In genomic region chr19:14493047-14493446, GRCm38 (mm10) we compare ENCODE assay signal across 17 mouse cellular contexts.
DNase-seq lines count a peak whose midpoint lies in the region; ATAC-seq lines count a peak whose summit lies in the region.
"Had no signal": no experiment of that assay in that cellular context is flagged by ENCODE, and none has a peak within 500 bp of the region (broad histone marks: within the 10 kb centered on the region; RNA-seq: fewer than 3 reads in every experiment).

No protein-coding gene starts in this region.

- no peak overlapping the region for H3K4me2 ChIP-seq in intestine, embryonic 16.5 days (ENCODE audit: low read depth, low read length)
- no peak overlapping the region for H3K4me2 ChIP-seq in forebrain, embryonic 15.5 days (replicated peaks)
- H3K4me2 ChIP-seq: embryonic facial prominence, embryonic 12.5 days; hindbrain, embryonic 15.5 days had no signal

- whole genome bisulfite sequencing in intestine, embryonic 16.5 days, result 63% methylated on average over 3 of the region's 3 CpGs
- 95% methylated on average over 3 of the region's 3 CpGs for WGBS in forebrain, embryonic 15.5 days

- DNase-seq in layer of hippocampus, adult 18-20 months (ENCODE audit: low spot score in 2 of 2), result no peak
- DNase-seq in left cerebral cortex, postnatal 36 days (ENCODE audit: low spot score in 2 of 2), result no peak
- DNase-seq: adrenal gland, postnatal 10 days; cerebellum, adult 11 months; cerebellum, adult 8-10 months; cerebellum, postnatal 14 days; gastrocnemius, postnatal 10 days; heart, adult 11 months; heart, postnatal 10 days; heart, postnatal 4 days had no signal

- peak; percentile 55; the same call in 1 of the 2 replicates for ATAC-seq in granulocyte monocyte progenitor cell, adult 5-6 weeks (replicated peaks; ENCODE audit: poor library complexity, severe bottlenecking)
- ATAC-seq in intestine, embryonic 16.5 days, result peak; percentile 100
- peak; percentile 66 for ATAC-seq in megakaryocyte progenitor cell, adult 5-6 weeks (replicated peaks; ENCODE audit: poor library complexity)
- no peak for ATAC-seq in forebrain, embryonic 15.5 days (replicated peaks)
- ATAC-seq: forebrain, embryonic 16.5 days had no signal

- 0 out of 2 replicates have a peak, but pooled peaks cover 2% of the 10 kb centered on the region for H3K36me3 ChIP-seq in intestine, embryonic 16.5 days (ENCODE audit: control insufficient read depth, insufficient read depth, low read length)
- H3K36me3 ChIP-seq in forebrain, embryonic 15.5 days, result no peaks in the 10 kb centered on the region
- H3K36me3 ChIP-seq: embryonic facial prominence, embryonic 12.5 days; hindbrain, embryonic 15.5 days had no signal

- H3K4me1 ChIP-seq in intestine, embryonic 16.5 days (ENCODE audit: control insufficient read depth, insufficient read depth, low read length), result 0 out of 2 replicates have a peak, but pooled peaks cover 2% of the 10 kb centered on the region
- no peaks in the 10 kb centered on the region for H3K4me1 ChIP-seq in forebrain, embryonic 15.5 days
- H3K4me1 ChIP-seq: embryonic facial prominence, embryonic 12.5 days; hindbrain, embryonic 15.5 days had no signal

- no peak overlapping the region for H3K4me3 ChIP-seq in intestine, embryonic 16.5 days (ENCODE audit: low read length)
- H3K4me3 ChIP-seq in forebrain, embryonic 15.5 days, result no peak overlapping the region
- H3K4me3 ChIP-seq: embryonic facial prominence, embryonic 12.5 days; hindbrain, embryonic 15.5 days had no signal

- no peak overlapping the region for H3K9ac ChIP-seq in intestine, embryonic 16.5 days (ENCODE audit: low read depth, low read length)
- H3K9ac ChIP-seq in forebrain, embryonic 15.5 days (replicated peaks), result no peak overlapping the region
- H3K9ac ChIP-seq: embryonic facial prominence, embryonic 12.5 days; hindbrain, embryonic 15.5 days had no signal

- no peaks in the 10 kb centered on the region for H3K27me3 ChIP-seq in intestine, embryonic 16.5 days (replicated peaks; ENCODE audit: control insufficient read depth, insufficient read depth, low read length)
- no peaks in the 10 kb centered on the region for H3K27me3 ChIP-seq in forebrain, embryonic 15.5 days
- H3K27me3 ChIP-seq: embryonic facial prominence, embryonic 12.5 days; hindbrain, embryonic 15.5 days had no signal

- H3K27ac ChIP-seq in intestine, embryonic 16.5 days (ENCODE audit: low read length), result peak overlapping the region; percentile 70; the same call in 1 of the 2 replicates
- H3K27ac ChIP-seq in forebrain, embryonic 15.5 days (replicated peaks), result no peak overlapping the region
- H3K27ac ChIP-seq: embryonic facial prominence, embryonic 12.5 days; hindbrain, embryonic 15.5 days had no signal

- intact Hi-C loops in left cerebral cortex, postnatal 36 days (cut with DNase I), result no loop called here

- H3K9me3 ChIP-seq in intestine, embryonic 16.5 days (ENCODE audit: control insufficient read depth, low read length), result no peaks in the 10 kb centered on the region
- H3K9me3 ChIP-seq in forebrain, embryonic 15.5 days, result no peaks in the 10 kb centered on the region
- H3K9me3 ChIP-seq: embryonic facial prominence, embryonic 12.5 days; hindbrain, embryonic 15.5 days had no signal
